32 mouse cellular contexts compared by ENCODE assay signal in genomic region chr2:60750591-60750990, GRCm38 (mm10). TPM values are rescaled to one million over a fixed set of nuclear protein-coding genes. Genes with fewer than 3 reads are reported as not detected.
A peak's percentile ranks its signal among the peaks of the same experiment; 100 is the strongest.
DNase-seq lines count a peak whose midpoint lies in the region; ATAC-seq lines count a peak whose summit lies in the region.
"Had no signal": no experiment of that assay in that cellular context is flagged by ENCODE, and none has a peak within 500 bp of the region (broad histone marks: within the 10 kb centered on the region; RNA-seq: fewer than 3 reads in every experiment).

No protein-coding gene starts in this region.

- H3K27me3 ChIP-seq in intestine, embryonic 14.5 days (replicated peaks; ENCODE audit: control insufficient read depth, insufficient read depth, low read length): no peaks in the 10 kb centered on the region
- no peaks in the 10 kb centered on the region for H3K27me3 ChIP-seq in intestine, embryonic 16.5 days (replicated peaks; ENCODE audit: control insufficient read depth, insufficient read depth, low read length)
- H3K27me3 ChIP-seq: CH12.LX; embryonic facial prominence, embryonic 13.5 days; forebrain, embryonic 15.5 days; heart, embryonic 13.5 days; hindbrain, embryonic 15.5 days; Patski had no signal

- H3K4me3 ChIP-seq in intestine, embryonic 14.5 days (ENCODE audit: low read depth, low read length): no peak overlapping the region
- H3K4me3 ChIP-seq in intestine, embryonic 16.5 days (ENCODE audit: low read length): no peak overlapping the region
- H3K4me3 ChIP-seq: embryonic facial prominence, embryonic 10.5 days; embryonic facial prominence, embryonic 13.5 days; erythroblast, embryonic 14.5 days; forebrain, embryonic 12.5 days; forebrain, embryonic 15.5 days; heart, adult 2 months; heart, embryonic 10.5 days; heart, embryonic 13.5 days; hindbrain, embryonic 15.5 days had no signal

- WGBS in intestine, embryonic 14.5 days: 91% methylated on average over 3 of the region's 3 CpGs
- 93% methylated on average over 3 of the region's 3 CpGs for WGBS in intestine, embryonic 16.5 days

- no peak overlapping the region for H3K4me2 ChIP-seq in intestine, embryonic 14.5 days (ENCODE audit: low read length)
- no peak overlapping the region for H3K4me2 ChIP-seq in intestine, embryonic 16.5 days (ENCODE audit: low read depth, low read length)
- H3K4me2 ChIP-seq: embryonic facial prominence, embryonic 13.5 days; forebrain, embryonic 12.5 days; forebrain, embryonic 15.5 days; heart, embryonic 13.5 days; hindbrain, embryonic 15.5 days had no signal

- no peaks in the 10 kb centered on the region for H3K4me1 ChIP-seq in intestine, embryonic 14.5 days (replicated peaks; ENCODE audit: control insufficient read depth, insufficient read depth, low read length)
- H3K4me1 ChIP-seq in intestine, embryonic 16.5 days (ENCODE audit: control insufficient read depth, insufficient read depth, low read length): no peaks in the 10 kb centered on the region
- H3K4me1 ChIP-seq: embryonic facial prominence, embryonic 13.5 days; forebrain, embryonic 12.5 days; forebrain, embryonic 15.5 days; hindbrain, embryonic 15.5 days had no signal

- peak; percentile 48 for DNase-seq in intestine, embryonic 14.5 days (ENCODE audit: low spot score)
- DNase-seq in CD4-positive, CD25-positive, alpha-beta regulatory T cell, adult 2 months (ENCODE audit: low read depth, low spot score): peak; percentile 41
- peak; percentile 77 for DNase-seq in induced T-regulatory cell, adult 2 months (ENCODE audit: low read depth)
- DNase-seq in frontal cortex, postnatal 14 days (ENCODE audit: low spot score in 2 of 2): no peak
- DNase-seq in spleen, postnatal 36 days (ENCODE audit: low spot score in 2 of 2): no peak
- no peak for DNase-seq in cerebellum, postnatal 36 days
- DNase-seq: adrenal gland, adult 2 months; adrenal gland, postnatal 14 days; B cell, adult 2 months; cerebellum, adult 11-12 months; cerebellum, adult 9-11 months; cerebellum, postnatal 25 days; embryo, embryonic 11 days; gastrocnemius, postnatal 10 days; gastrocnemius, postnatal 36 days; heart, adult 2 months; heart, postnatal 14 days; heart, postnatal 4 days; kidney, adult 11 months had no signal

- ATAC-seq in intestine, embryonic 14.5 days (replicated peaks; ENCODE audit: low FRiP score, low TSS enrichment, low read depth): no peak
- ATAC-seq in intestine, embryonic 16.5 days: no peak
- ATAC-seq: forebrain, embryonic 15.5 days; Patski had no signal

- H3K9me3 ChIP-seq in intestine, embryonic 14.5 days (ENCODE audit: control insufficient read depth, low read length): no peaks in the 10 kb centered on the region
- no peaks in the 10 kb centered on the region for H3K9me3 ChIP-seq in intestine, embryonic 16.5 days (ENCODE audit: control insufficient read depth, low read length)
- H3K9me3 ChIP-seq: embryonic facial prominence, embryonic 10.5 days; embryonic facial prominence, embryonic 13.5 days; forebrain, embryonic 12.5 days; forebrain, embryonic 15.5 days; G1E; heart, embryonic 10.5 days; heart, embryonic 13.5 days; hindbrain, embryonic 15.5 days had no signal

- no peak overlapping the region for H3K27ac ChIP-seq in intestine, embryonic 14.5 days (ENCODE audit: low read depth)
- H3K27ac ChIP-seq in intestine, embryonic 16.5 days (ENCODE audit: low read length): no peak overlapping the region
- H3K27ac ChIP-seq: embryonic facial prominence, embryonic 10.5 days; embryonic facial prominence, embryonic 13.5 days; forebrain, embryonic 12.5 days; forebrain, embryonic 15.5 days; heart, adult 2 months; heart, embryonic 10.5 days; heart, embryonic 13.5 days; hindbrain, embryonic 15.5 days had no signal

- no peak overlapping the region for H3K9ac ChIP-seq in intestine, embryonic 14.5 days (ENCODE audit: low read length)
- no peak overlapping the region for H3K9ac ChIP-seq in intestine, embryonic 16.5 days (ENCODE audit: low read depth, low read length)
- H3K9ac ChIP-seq: embryonic facial prominence, embryonic 13.5 days; forebrain, embryonic 12.5 days; forebrain, embryonic 15.5 days; heart, embryonic 13.5 days; hindbrain, embryonic 15.5 days had no signal

- peaks cover 43% of the 10 kb centered on the region for H3K36me3 ChIP-seq in intestine, embryonic 14.5 days (ENCODE audit: control insufficient read depth, insufficient read depth, low read length)
- H3K36me3 ChIP-seq in intestine, embryonic 16.5 days (ENCODE audit: control insufficient read depth, insufficient read depth, low read length): peaks cover 9% of the 10 kb centered on the region
- H3K36me3 ChIP-seq: forebrain, embryonic 12.5 days; forebrain, embryonic 15.5 days had no signal

RNA-seq across cellular contexts. Expression of gene Itgb6, which starts 28.1 kb away (rescaled TPM):
- polyA plus RNA-seq in intestine, embryonic 14.5 days (2014; fragmentation: Nextera tagmentation; extraction: Ambion mirVana): 9.6 and 9.7 TPM in 2 replicates
- polyA plus RNA-seq in intestine, embryonic 16.5 days (2015; fragmentation: Nextera tagmentation; extraction: Ambion mirVana): 11.4 and 12.6 TPM in 2 replicates
- polyA plus RNA-seq: adrenal gland, adult 2 months; cortical plate, adult 2 months; erythroblast, embryonic 14.5 days; forebrain, embryonic 15.5 days; G1E; hindbrain, embryonic 15.5 days had no signal

Comparison
In these comparisons a context has a peak if more than half of its experiments do, and no peak if none do; other contexts are left out.
1. DNase-seq: peak in intestine, embryonic 14.5 days (single experiment), CD4-positive, CD25-positive, alpha-beta regulatory T cell, adult 2 months (single experiment) and induced T-regulatory cell, adult 2 months (single experiment); none in frontal cortex, postnatal 14 days (0 of 2), spleen, postnatal 36 days (0 of 2) and cerebellum, postnatal 36 days (0 of 2).